ENCODE assay signal across 7 mouse cellular contexts in the genomic region with DNA sequence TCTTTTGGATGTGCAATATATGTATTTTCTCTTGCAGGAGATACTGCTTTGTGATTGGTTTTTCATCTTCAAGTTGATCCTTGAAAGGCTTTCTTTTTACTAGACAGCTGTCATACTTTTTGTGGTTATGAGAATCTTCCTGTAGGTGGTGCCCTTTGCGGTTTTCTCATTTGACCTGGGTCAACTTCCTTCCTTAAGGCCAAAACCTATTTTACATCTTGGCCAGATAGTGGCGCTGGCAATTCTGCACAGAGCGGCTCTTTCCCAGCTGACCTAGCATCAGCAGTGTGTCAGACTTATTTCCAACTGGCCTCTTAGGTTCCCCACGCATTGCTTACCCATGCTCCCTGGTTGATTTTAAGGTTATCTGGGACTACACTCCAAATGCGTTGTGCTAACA. TPM values are rescaled to one million over a fixed set of nuclear protein-coding genes. Genes with fewer than 3 reads are reported as not detected.
DNase-seq lines count a peak whose midpoint lies in the region; ATAC-seq and TF ChIP-seq lines count a peak whose summit lies in the region.

No protein-coding gene starts in this region.

- H3K4me2 ChIP-seq in intestine, postnatal 0 days (replicated peaks; ENCODE audit: low read depth): no peak overlapping the region
- no peak overlapping the region for H3K4me2 ChIP-seq in intestine, embryonic 16.5 days (ENCODE audit: low read depth, low read length)
- H3K4me2 ChIP-seq in hindbrain, embryonic 14.5 days (replicated peaks): no peak overlapping the region

- H3K9me3 ChIP-seq in intestine, postnatal 0 days (ENCODE audit: control insufficient read depth): no peaks in the 10 kb centered on the region
- H3K9me3 ChIP-seq in intestine, embryonic 16.5 days (ENCODE audit: control insufficient read depth, low read length): no peaks in the 10 kb centered on the region
- no peaks in the 10 kb centered on the region for H3K9me3 ChIP-seq in E14TG2a.4 (ENCODE audit: low read length)
- no peaks in the 10 kb centered on the region for H3K9me3 ChIP-seq in hindbrain, embryonic 14.5 days (ENCODE audit: control insufficient read depth, low read length)

- H3K27me3 ChIP-seq in intestine, postnatal 0 days (replicated peaks; ENCODE audit: control insufficient read depth, insufficient read depth, low read length): no peaks in the 10 kb centered on the region
- no peaks in the 10 kb centered on the region for H3K27me3 ChIP-seq in intestine, embryonic 16.5 days (replicated peaks; ENCODE audit: control insufficient read depth, insufficient read depth, low read length)
- 0 out of 2 replicates have a peak, but pooled peaks cover 2% of the 10 kb centered on the region for H3K27me3 ChIP-seq in E14TG2a.4 (ENCODE audit: insufficient read depth, low read length)
- H3K27me3 ChIP-seq in hindbrain, embryonic 14.5 days (ENCODE audit: control insufficient read depth, insufficient read depth, low read length): no peaks in the 10 kb centered on the region

- H3K9ac ChIP-seq in intestine, postnatal 0 days (ENCODE audit: low read depth, low read length): no peak overlapping the region
- H3K9ac ChIP-seq in intestine, embryonic 16.5 days (ENCODE audit: low read depth, low read length): no peak overlapping the region
- H3K9ac ChIP-seq in hindbrain, embryonic 14.5 days: no peak overlapping the region

- peak; percentile 63 for TF ChIP-seq CTCF in intestine, postnatal 0 days (IDR thresholded peaks at IDR 0.05; ENCODE audit: low read depth)
- peak; percentile 27 for TF ChIP-seq CTCF in E14TG2a.4 (conservative IDR thresholded peaks at IDR 0.05; ENCODE audit: low read length)

- WGBS in intestine, postnatal 0 days: 58% methylated on average over 5 of the region's 5 CpGs
- 54% methylated on average over 5 of the region's 5 CpGs for WGBS in intestine, embryonic 16.5 days
- WGBS in hindbrain, embryonic 14.5 days: 44% methylated on average over 5 of the region's 5 CpGs

- no peak for ATAC-seq in intestine, postnatal 0 days
- ATAC-seq in intestine, embryonic 16.5 days: no peak
- peak; percentile 44 for ATAC-seq in megakaryocyte progenitor cell, adult 5-6 weeks (replicated peaks; ENCODE audit: poor library complexity)
- no peak for ATAC-seq in hindbrain, embryonic 14.5 days (ENCODE audit: low FRiP score)

- no peaks in the 10 kb centered on the region; the same call in 1 of the 2 replicates for H3K4me1 ChIP-seq in intestine, postnatal 0 days (replicated peaks; ENCODE audit: control insufficient read depth, insufficient read depth, low read length)
- H3K4me1 ChIP-seq in intestine, embryonic 16.5 days (ENCODE audit: control insufficient read depth, insufficient read depth, low read length): peaks cover 8% of the 10 kb centered on the region
- H3K4me1 ChIP-seq in E14TG2a.4 (replicated peaks; ENCODE audit: low read depth, low read length): peaks cover 17% of the 10 kb centered on the region
- peaks cover 4% of the 10 kb centered on the region; the same call in 1 of the 2 replicates for H3K4me1 ChIP-seq in hindbrain, embryonic 14.5 days (replicated peaks; ENCODE audit: control insufficient read depth, insufficient read depth, low read length)

- no peak overlapping the region for H3K4me3 ChIP-seq in intestine, postnatal 0 days (ENCODE audit: low read depth, low read length)
- H3K4me3 ChIP-seq in intestine, embryonic 16.5 days (ENCODE audit: low read length): no peak overlapping the region
- H3K4me3 ChIP-seq in E14TG2a.4 (replicated peaks; ENCODE audit: low read length): no peak overlapping the region
- no peak overlapping the region for H3K4me3 ChIP-seq in hindbrain, embryonic 14.5 days (replicated peaks; ENCODE audit: low read length)

- no peak overlapping the region for H3K27ac ChIP-seq in intestine, postnatal 0 days (ENCODE audit: low read depth, low read length)
- H3K27ac ChIP-seq in intestine, embryonic 16.5 days (ENCODE audit: low read length): no peak overlapping the region
- H3K27ac ChIP-seq in hindbrain, embryonic 14.5 days: no peak overlapping the region

- no peaks in the 10 kb centered on the region for H3K36me3 ChIP-seq in intestine, postnatal 0 days (ENCODE audit: control insufficient read depth, insufficient read depth)
- H3K36me3 ChIP-seq in intestine, embryonic 16.5 days (ENCODE audit: control insufficient read depth, insufficient read depth, low read length): no peaks in the 10 kb centered on the region
- H3K36me3 ChIP-seq in E14TG2a.4 (ENCODE audit: insufficient read depth, low read length): no peaks in the 10 kb centered on the region
- H3K36me3 ChIP-seq in hindbrain, embryonic 14.5 days (replicated peaks; ENCODE audit: control insufficient read depth, insufficient read depth): no peaks in the 10 kb centered on the region

- peak; percentile 53 for DNase-seq in brain, adult 2 months (ENCODE audit: low read depth, low spot score)
- no peak for DNase-seq in frontal cortex, postnatal 36 days (ENCODE audit: low spot score in 2 of 2)
- DNase-seq in hindbrain, embryonic 14.5 days (ENCODE audit: low spot score): no peak

RNA-seq across cellular contexts. Expression of a gene that starts 3.9 kb away (rescaled TPM):
- polyA plus RNA-seq in intestine, postnatal 0 days (2015; fragmentation: Nextera tagmentation; extraction: Ambion mirVana): 17.1 and 17.8 TPM in 2 replicates
- polyA plus RNA-seq in intestine, embryonic 16.5 days (2015; fragmentation: Nextera tagmentation; extraction: Ambion mirVana): 26.2 and 26.7 TPM in 2 replicates
- 22.2 and 23.8 TPM in 2 replicates for total RNA-seq in megakaryocyte progenitor cell, adult 5-6 weeks (2015)
- total RNA-seq in megakaryocyte progenitor cell, adult 5-6 weeks (2017): 14.3 and 20.4 TPM in 2 replicates
- 48.4 and 53.0 TPM in 2 replicates for polyA plus RNA-seq in hindbrain, embryonic 14.5 days (2014; fragmentation: Nextera tagmentation; extraction: Ambion mirVana)
